Mouse (Mus musculus): ENCODE measurements at regions not wholly inside any gene's neighbourhood (a gene's known extent, or its start where the extent isn't known, plus 50 kb on each side); places are given as distances from the start of the nearest gene placed in this dataset.

DNA sequence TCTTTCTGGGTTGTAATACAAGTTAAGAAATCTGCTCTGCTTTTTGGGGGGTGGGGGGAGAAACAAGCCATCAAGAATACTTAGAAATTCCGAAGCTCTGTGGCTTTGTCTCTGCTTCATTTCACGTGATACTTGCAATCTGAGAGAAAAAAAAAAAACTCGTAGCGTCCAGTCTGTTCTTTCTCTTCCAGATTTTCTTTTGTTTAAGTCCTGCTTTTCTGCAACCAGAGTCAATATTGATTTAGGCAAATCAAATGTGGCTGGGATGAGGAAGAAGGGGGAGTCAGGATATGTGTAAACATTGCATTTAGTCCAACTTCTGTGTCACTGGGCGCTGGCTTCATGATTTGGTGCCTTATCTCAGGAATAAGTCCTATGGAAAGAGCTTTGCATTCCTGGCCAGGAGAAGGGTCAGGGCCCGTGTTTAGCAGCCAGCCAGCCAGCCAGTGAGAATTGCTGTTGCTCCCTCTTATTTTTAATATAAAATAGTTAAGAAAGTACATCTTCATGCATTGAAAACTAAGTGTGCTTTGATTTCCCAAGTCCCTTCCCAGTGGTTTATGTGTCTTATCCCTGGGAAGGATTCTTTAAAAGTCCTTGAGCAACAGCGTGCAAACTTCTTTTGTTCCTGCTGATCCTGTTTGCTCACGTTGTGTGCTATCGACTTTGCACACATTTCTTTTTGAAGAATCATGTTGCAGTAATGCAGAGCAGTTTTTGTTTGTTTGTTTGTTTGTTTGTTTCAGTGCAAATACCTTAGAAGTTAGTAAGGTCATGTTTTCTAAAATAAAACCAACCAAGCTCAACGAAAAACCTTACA lies 272.0 kb downstream of the Gm11146 start:
- no peak for TF ChIP-seq CTCF (IDR thresholded peaks at IDR 0.05; ENCODE audit: insufficient read depth, low read length)
- TF ChIP-seq POLR2A (IDR thresholded peaks at IDR 0.05; ENCODE audit: borderline replicate concordance, extremely low read depth, low read depth, low read length) = no peak

Data from lung, adult 2 months (tissue).